Mouse (Mus musculus): ENCODE measurements around the gene Olfr525.

The Olfr525 gene

DNA sequence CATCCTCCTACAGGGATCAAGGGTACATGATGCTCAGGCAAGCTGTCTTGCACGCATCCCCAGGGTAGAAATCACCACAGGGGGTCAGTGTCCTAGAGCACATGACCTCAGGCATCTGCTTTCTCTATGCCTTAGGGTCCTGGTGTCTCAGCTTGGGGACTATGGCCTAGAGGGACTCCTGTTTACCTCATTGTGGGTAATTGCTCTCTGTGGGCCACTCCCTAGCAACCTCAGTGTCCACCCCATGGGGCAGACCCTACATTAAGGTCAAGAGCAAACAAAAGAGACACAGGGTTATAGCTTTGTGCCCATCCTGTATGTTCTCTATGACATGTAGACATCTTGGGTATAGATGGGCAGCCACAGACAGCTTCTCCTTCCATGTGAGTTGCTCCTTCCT is at the start of gene Olfr525:
TSS of gene Olfr525 (plus strand) at position 301 of the 400 bp plus-strand sequence.
- DNase-seq (ENCODE audit: extremely low spot score, low read depth, low spot score): no peak

DNA sequence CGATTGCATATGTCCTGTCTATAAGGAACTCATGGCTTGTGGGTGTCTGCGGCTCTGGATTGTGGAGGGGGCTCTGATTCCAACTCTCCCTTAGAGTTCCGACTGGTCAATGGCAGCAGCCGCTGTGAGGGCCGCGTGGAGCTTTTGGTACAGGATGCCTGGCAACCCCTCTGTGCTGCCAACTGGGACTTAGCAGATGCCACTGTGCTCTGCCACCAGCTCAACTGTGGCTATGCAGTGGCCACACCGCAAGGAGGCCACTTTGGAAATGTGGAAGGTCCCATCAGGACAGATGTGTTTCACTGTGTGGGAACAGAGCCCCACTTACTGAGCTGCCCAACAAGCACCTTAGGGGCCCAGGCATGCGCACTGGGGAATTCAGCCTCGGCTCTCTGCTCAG is 24.9 kb upstream of the Olfr525 start:
- DNase-seq (ENCODE audit: extremely low spot score, low read depth, low spot score): no peak

DNA sequence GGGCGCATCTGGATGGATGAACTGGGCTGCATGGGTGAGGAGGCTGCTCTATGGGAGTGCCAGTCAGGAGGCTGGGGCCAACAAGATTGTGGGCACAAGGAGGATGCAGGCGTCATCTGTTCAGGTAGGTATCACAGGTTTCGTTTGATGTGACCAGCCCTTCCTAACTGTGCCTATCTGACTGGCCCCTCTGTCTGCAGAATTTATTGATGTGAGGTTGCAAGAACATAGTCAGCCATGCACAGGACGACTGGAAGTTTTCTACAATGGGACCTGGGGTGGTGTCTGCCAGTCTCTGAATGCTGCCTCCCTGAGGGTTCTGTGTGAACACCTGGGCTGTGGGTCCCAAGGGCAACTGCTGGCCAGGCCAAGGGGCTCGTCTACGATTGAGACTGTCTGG is 23.8 kb upstream of the Olfr525 start:
- no peak for DNase-seq (ENCODE audit: extremely low spot score, low read depth, low spot score)

DNA sequence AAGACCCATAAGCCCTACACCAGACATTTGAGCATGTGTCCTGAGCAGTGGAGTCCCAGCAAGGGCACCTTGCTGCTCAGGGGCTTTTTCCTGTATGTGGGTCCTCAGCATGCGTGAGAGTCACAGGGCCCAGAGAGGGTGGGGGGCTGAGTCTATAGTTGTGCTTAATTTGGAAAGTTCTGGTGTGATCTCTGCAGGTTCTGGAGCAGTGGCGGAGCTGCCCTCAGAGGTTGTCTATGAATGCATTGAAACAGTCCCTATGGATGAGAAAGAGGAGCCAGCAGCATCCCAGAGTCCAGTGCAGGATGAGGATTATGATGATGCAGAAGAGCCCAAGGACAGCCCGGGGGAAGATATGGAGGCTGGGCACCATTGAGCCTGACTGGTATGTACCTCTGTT is 21.2 kb upstream of the Olfr525 start:
- DNase-seq (ENCODE audit: extremely low spot score, low read depth, low spot score): no peak

DNA sequence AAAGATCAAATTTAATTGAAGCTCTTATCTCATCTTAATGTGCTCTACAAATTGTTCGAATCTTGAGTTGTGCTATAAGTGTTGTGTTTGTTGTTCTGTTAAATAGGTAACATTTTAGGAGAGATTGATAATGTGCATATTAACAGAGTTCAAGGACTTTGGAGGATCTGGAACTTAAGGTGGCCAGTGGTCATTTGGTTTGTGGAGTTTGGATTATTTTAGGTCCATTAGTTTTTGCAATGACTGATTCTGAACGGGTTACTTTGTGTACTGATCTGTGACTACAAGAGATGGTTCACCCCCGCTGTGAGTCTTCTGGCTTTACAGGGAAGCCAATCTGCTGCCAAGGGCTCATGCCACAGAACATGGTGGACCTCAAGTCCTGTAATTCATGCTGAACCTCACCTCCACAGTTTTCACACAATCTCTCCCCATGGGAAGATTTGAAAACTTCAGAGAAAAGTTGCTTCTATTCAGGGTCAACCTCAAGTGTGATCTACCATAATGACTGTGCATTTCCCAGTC is 735 bp upstream of the Olfr525 start:
- DNase-seq (ENCODE audit: extremely low spot score, low read depth, low spot score): no peak

DNA sequence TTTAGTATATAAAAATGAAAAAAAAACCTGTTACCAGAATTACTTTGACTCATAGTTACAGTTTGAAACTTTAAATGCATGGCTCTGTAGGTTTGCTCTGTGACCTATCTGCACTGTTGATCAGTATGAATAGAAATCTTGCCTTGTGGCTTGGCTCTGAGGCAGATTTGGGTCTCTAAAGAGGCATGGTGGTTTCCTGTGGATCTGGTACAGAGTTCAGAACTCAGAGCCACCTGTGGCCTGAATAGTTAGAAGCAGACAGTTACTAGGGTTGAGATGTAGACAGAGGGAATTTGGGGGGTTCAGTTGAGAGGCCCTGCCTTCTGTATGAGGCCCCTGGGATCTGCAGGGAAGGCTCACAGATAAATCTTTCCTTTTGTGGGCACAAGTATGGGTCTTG is 477 bp downstream of the Olfr525 start:
- DNase-seq (ENCODE audit: extremely low spot score, low read depth, low spot score): no peak

DNA sequence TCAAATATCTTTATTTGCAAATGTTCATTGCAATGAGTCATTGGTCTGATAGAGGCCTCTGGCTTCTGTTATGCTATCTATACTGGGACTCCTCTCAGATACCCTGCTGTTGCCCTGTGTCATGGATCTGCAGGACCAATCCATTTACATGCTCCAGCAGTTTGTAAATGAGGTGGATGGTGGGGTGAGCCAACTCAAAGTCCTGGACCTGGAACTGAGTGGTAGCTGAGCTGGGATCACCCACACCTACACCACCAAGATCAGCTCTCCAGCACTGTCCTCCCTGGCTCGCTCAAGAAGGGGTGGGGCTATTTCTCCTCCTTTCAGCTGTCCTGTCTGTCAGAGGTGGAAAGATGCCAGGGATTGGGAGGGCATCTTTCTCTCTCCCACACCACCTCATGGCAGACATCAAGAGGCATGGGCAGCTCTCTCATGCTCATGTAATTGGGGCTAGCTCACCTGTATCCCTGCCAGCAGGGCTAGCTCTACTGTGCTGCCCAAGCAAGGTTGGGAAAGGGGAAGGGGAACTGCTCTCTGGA is 9.2 kb downstream of the Olfr525 start:
- no peak for DNase-seq (ENCODE audit: extremely low spot score, low read depth, low spot score)

DNA sequence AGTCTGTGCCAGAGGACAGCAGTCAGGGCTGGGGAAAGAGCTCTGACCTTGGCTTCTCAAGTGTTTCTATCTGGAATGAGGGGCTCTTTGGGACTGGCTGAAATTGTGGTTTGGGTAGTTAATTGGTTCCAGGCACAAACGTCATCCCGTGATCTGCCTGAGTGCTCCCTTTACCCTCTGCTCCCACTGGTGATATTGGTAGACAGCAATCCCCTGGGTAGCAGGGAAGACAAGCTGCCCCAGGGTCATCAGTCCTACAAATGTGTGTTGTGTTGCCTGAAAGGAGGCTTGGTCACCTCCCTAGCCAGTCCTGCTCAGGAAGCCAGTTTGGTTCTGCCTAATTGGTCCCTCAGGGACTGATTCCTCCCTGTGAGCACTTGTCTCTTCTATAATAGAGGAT is 13.1 kb downstream of the Olfr525 start, which contains the start of gene Olfr527:
TSS of gene Olfr527 (plus strand) at position 301 of the 400 bp plus-strand sequence.
- no peak for DNase-seq (ENCODE audit: extremely low spot score, low read depth, low spot score)

DNA sequence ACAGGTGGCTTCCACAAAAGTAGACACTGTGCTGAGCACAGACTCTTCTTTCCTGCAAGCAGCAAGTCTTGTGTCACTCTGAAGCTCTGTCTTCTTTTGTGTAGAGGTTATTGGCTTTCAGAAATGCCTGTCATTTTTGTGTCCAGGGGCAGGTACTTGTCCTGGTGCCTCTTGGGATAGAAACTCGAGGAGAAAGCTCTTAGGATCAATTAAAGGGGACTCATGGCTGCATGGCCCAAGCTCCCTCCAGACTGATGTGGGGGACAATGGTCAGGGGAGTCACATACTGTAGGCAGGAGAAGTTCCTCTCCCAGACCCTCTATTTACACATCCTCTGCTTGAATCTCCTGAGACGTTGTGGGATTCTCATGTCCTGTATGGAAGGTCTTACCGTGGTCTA is 40.9 kb downstream of the Olfr525 start, which contains the start of gene Olfr60:
TSS of gene Olfr60 (minus strand) at position 101 of the 400 bp plus-strand sequence.
- no peak for DNase-seq (ENCODE audit: extremely low spot score, low read depth, low spot score)

DNA sequence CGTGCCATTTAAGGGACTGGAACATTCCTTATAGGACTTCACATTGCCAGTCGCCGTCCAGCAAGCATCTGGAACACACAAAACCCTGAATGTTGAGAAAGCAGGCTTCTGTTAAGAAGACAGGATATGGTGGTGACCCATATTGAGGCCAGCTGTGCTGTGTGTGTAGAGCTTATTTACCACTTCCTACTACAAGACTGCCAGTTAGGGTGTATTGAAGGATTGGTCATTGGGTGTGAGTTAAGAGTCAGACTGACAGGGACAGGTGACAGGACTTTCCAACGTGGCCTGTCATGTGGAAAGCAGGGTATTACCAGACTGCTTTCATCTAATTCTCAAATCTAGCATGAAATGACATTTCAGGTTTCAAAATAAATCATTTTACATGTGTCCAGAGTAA is 53.6 kb downstream of the Olfr525 start:
- no peak for DNase-seq (ENCODE audit: extremely low spot score, low read depth, low spot score)

DNA sequence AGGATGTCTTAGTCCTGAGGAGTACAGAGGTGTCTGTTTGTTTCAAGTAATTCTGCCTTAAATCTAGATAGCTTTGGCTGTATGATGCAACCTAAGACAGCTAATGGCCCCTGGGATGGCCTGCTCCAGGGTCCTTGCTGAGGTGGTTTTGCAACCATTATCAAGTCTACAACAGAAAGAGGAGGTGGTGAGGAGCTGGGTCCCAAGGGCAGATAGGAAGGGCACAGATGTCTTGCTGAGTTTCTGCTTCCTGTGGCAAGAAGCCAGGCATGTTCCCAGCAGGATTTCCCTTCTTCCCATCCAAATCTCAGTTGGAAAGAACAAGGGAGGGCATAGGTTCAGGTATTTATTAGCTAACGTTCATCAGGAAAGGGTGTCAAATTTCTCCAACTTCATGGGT is 55.6 kb downstream of the Olfr525 start, which contains the start of gene Olfr530:
TSS of gene Olfr530 (minus strand) at position 101 of the 400 bp plus-strand sequence.
- DNase-seq (ENCODE audit: extremely low spot score, low read depth, low spot score): no peak

DNA sequence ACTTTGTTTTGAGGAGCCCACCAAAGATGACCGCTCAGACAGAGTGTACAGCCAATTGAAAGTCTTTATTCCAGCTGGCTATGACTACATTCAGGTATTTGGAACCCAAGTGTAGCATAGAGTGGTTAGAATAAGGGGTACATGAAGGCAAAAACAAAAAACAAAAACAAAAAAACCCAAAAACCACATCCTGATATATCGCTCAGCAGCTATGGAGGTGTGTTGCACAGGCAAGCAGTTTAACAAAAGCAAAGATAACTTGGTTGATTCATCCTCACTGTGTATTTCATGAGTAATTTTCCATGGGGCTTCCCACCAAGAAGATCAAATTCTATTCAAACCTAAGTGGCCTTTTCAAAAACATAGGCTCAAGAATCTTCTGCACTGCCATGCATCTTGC is 56.3 kb downstream of the Olfr525 start:
- no peak for DNase-seq (ENCODE audit: extremely low spot score, low read depth, low spot score)

Data from hindlimb bud, embryonic 11.5 days (tissue).